Mouse (Mus musculus): ENCODE measurements around the gene Acsbg2.

GRCm38 (mm10) chr17:56906166-56906565, 31.9 kb upstream of the Acsbg2 start:
- TF ChIP-seq CTCF (IDR thresholded peaks at IDR 0.05; ENCODE audit: insufficient read depth, low read length) (no peak), POLR2A (IDR thresholded peaks at IDR 0.05; ENCODE audit: borderline replicate concordance, extremely low read depth, low read depth, low read length) (no peak)

Measured in lung, adult 2 months (tissue).